Mouse (Mus musculus) stomach, embryonic 14.5 days (tissue): Measurements from ENCODE around the gene Uso1. TPM values are rescaled to one million over a fixed set of nuclear protein-coding genes. Genes with fewer than 3 reads are reported as not detected.

Source experiments
- ATAC-seq: fragments of 200-750 bp; cut with Nextera tagmentation; 2 replicates; pipeline ENCODE4 v1.8.0; 2017; ENCODE audit warnings: low read depth, moderate TSS enrichment; ENCODE audit not compliant: insufficient number of reproducible peaks, insufficient read depth, low FRiP score
- H3K27ac ChIP-seq: fragments of 300-500 bp; sonication (generic); 2 replicates; pipeline ENCODE4 v1.5.1; 2014; ENCODE audit warnings: mild to moderate bottlenecking, low read length, moderate library complexity, mixed read lengths
- H3K27me3 ChIP-seq: fragments of 300-500 bp; sonication (generic); 2 replicates; pipeline ENCODE4 v1.6.1; 2014; ENCODE audit warnings: low read length, control low read depth, mixed read lengths; ENCODE audit not compliant: control insufficient read depth, insufficient read depth
- H3K36me3 ChIP-seq: fragments of 300-500 bp; sonication (generic); 2 replicates; pipeline ENCODE4 v1.6.1; 2014; ENCODE audit warnings: mild to moderate bottlenecking, control low read depth, low read length, moderate library complexity, mixed read lengths; ENCODE audit not compliant: control insufficient read depth, insufficient read depth
- H3K4me1 ChIP-seq: fragments of 300-500 bp; sonication (generic); 2 replicates; pipeline ENCODE4 v1.6.1; 2014; ENCODE audit warnings: low read length, control low read depth, mixed read lengths; ENCODE audit not compliant: control insufficient read depth, insufficient read depth
- H3K4me2 ChIP-seq: fragments of 300-500 bp; sonication (generic); replicated peaks from 2 replicates; pipeline ENCODE4 v1.6.1; 2014; ENCODE audit warnings: low read depth, low read length, control low read depth
- H3K4me3 ChIP-seq: fragments of 300-500 bp; sonication (generic); 2 replicates; pipeline ENCODE4 v1.5.1; 2014; ENCODE audit warnings: low read depth, low read length, control low read depth
- H3K9ac ChIP-seq: fragments of 300-500 bp; sonication (generic); replicated peaks from 2 replicates; pipeline ENCODE4 v1.6.1; 2014; ENCODE audit warnings: low read depth, mild to moderate bottlenecking, control low read depth, low read length, moderate library complexity, mixed read lengths
- H3K9me3 ChIP-seq: fragments of 300-500 bp; sonication (generic); 2 replicates; pipeline ENCODE4 v1.6.1; 2016; ENCODE audit warnings: low read depth, low read length, control low read depth; ENCODE audit not compliant: control insufficient read depth
- WGBS: fragments of 180-500 bp; shearing (Covaris S2); extraction: QIAGEN DNeasy Blood & Tissue Kit; methylation state at CpG from one replicate; pipeline ENCODE4 v1.1.7; 2014; 5-methylcytosine and 5-hydroxymethylcytosine counted together
- polyA plus RNA-seq: library from polyadenylated mRNA; unstranded; fragments of >200 nt; fragmentation: Nextera tagmentation; extraction: Ambion mirVana; gene quantifications from 2 replicates; pipeline ENCODE4 v1.2.1, GENCODE M21; 2014

Uso1 gene
- polyA plus RNA-seq, 1 experiment from 2014 or later, result 34.7 TPM

- 87% methylated on average over 9 of the region's 9 CpGs for WGBS
Measured at GRCm38 (mm10) chr5:92245483-92245882, 107.7 kb downstream of the Uso1 start.

GRCm38 (mm10) chr5:92248614-92249013, 110.9 kb downstream of the Uso1 start:
- Histone ChIP-seq H3K4me3 (no peak overlapping the region), H3K9ac (no peak overlapping the region), H3K4me2 (no peak overlapping the region), H3K4me1 (no peaks in the 10 kb centered on the region), H3K27me3 (no peaks in the 10 kb centered on the region), H3K36me3 (no peaks in the 10 kb centered on the region), H3K27ac (no peak overlapping the region), H3K9me3 (no peaks in the 10 kb centered on the region)
- ATAC-seq, result no peak
- WGBS, result 86% methylated on average over 11 of the region's 11 CpGs

More at GRCm38 (mm10) chr5:92245483-92245882, 107.7 kb downstream of the Uso1 start:
- Histone ChIP-seq H3K4me3 (no peak overlapping the region), H3K27ac (no peak overlapping the region), H3K9me3 (no peaks in the 10 kb centered on the region), H3K4me2 (no peak overlapping the region), H3K9ac (no peak overlapping the region), H3K4me1 (no peaks in the 10 kb centered on the region), H3K36me3 (no peaks in the 10 kb centered on the region), H3K27me3 (no peaks in the 10 kb centered on the region)
- ATAC-seq, result no peak

- no peak overlapping the region for H3K4me2 ChIP-seq
- H3K27me3 ChIP-seq, result no peaks in the 10 kb centered on the region
- ATAC-seq, result no peak
- H3K4me1 ChIP-seq, result 0 out of 2 replicates have a peak, but pooled peaks cover 3% of the 10 kb centered on the region
- no peaks in the 10 kb centered on the region for H3K36me3 ChIP-seq
- no peak overlapping the region for H3K9ac ChIP-seq
- H3K27ac ChIP-seq, result no peak overlapping the region
- H3K9me3 ChIP-seq, result no peaks in the 10 kb centered on the region
- 87% methylated on average over 6 of the region's 6 CpGs for WGBS
- H3K4me3 ChIP-seq, result no peak overlapping the region
Measured at GRCm38 (mm10) chr5:92252031-92252430, 114.3 kb downstream of the Uso1 start.

Other genes with a start within 250 kb of the Uso1 start
- gene Rchy1, start 174.9 kb upstream of the Uso1 start, polyA plus RNA-seq, result 68.1 and 68.3 TPM in 2 replicates
- not detected in 2 replicates for gene Odaph, start 150.5 kb upstream of the Uso1 start, polyA plus RNA-seq
- gene Cdkl2, start 94.1 kb upstream of the Uso1 start, polyA plus RNA-seq, result 4.3 and 5.0 TPM in 2 replicates
- 205 and 218 TPM in 2 replicates for gene G3bp2, start 54.2 kb upstream of the Uso1 start, polyA plus RNA-seq
- gene U90926, start 77.5 kb downstream of the Uso1 start, polyA plus RNA-seq, result not detected in 2 replicates
- 0.62 and 0.69 TPM in 2 replicates for gene Ppef2, start 118.3 kb downstream of the Uso1 start, polyA plus RNA-seq
- gene Naaa, start 140.2 kb downstream of the Uso1 start, polyA plus RNA-seq, result 17.1 and 19.6 TPM in 2 replicates
- 53.8 and 56.0 TPM in 2 replicates for gene Sdad1, start 172.5 kb downstream of the Uso1 start, polyA plus RNA-seq
- not detected in 2 replicates for gene Cxcl9, start 190.1 kb downstream of the Uso1 start, polyA plus RNA-seq
- 1.9 and 4.0 TPM in 2 replicates for gene Art3, start 193.9 kb downstream of the Uso1 start, polyA plus RNA-seq
- gene Cxcl10, start 211.0 kb downstream of the Uso1 start, polyA plus RNA-seq, result 0.54 and 0.94 TPM in 2 replicates